Mouse (Mus musculus) embryonic facial prominence, embryonic 13.5 days (tissue): ENCODE results near the gene Ankrd55. TPM values are rescaled to one million over a fixed set of nuclear protein-coding genes. Genes with fewer than 3 reads are reported as not detected.
"Not testable (repeated sequence)": the region's sequence is repeated elsewhere in the genome, so short reads cannot be mapped to it uniquely, and the experiment has no call there.

Experiments used
- ATAC-seq: fragments of 200-750 bp; cut with Nextera tagmentation; 2 replicates; pipeline ENCODE4 v1.8.0; 2017; ENCODE audit warnings: low read depth; ENCODE audit not compliant: insufficient number of reproducible peaks, insufficient read depth, low FRiP score, low TSS enrichment
- H3K27ac ChIP-seq: fragments of 300-500 bp; sonication (generic); 2 replicates; pipeline ENCODE4 v1.5.1; 2015; ENCODE audit warnings: moderate library complexity, mild to moderate bottlenecking, inconsistent platforms
- H3K27me3 ChIP-seq: fragments of 300-500 bp; sonication (generic); 2 replicates; pipeline ENCODE4 v1.6.1; 2015; ENCODE audit warnings: mild to moderate bottlenecking, inconsistent platforms
- H3K36me3 ChIP-seq: fragments of 300-500 bp; sonication (generic); 2 replicates; pipeline ENCODE4 v1.6.1; 2015; ENCODE audit warnings: mild to moderate bottlenecking, inconsistent platforms
- H3K4me1 ChIP-seq: fragments of 300-500 bp; sonication (generic); 2 replicates; pipeline ENCODE4 v1.6.1; 2015; ENCODE audit warnings: inconsistent platforms
- H3K4me2 ChIP-seq: fragments of 300-500 bp; sonication (generic); 2 replicates; pipeline ENCODE4 v1.6.1; 2015; ENCODE audit warnings: moderate library complexity, mild to moderate bottlenecking, inconsistent platforms
- H3K4me3 ChIP-seq: fragments of 300-500 bp; sonication (generic); 2 replicates; pipeline ENCODE4 v1.5.1; 2015; ENCODE audit warnings: mild to moderate bottlenecking, inconsistent platforms
- H3K9ac ChIP-seq: fragments of 300-500 bp; sonication (generic); 2 replicates; pipeline ENCODE4 v1.6.1; 2015; ENCODE audit warnings: mild to moderate bottlenecking, inconsistent platforms
- H3K9me3 ChIP-seq: fragments of 300-500 bp; sonication (generic); 2 replicates; pipeline ENCODE4 v1.6.1; 2016; ENCODE audit warnings: inconsistent platforms
- WGBS: fragments of 180-500 bp; shearing (Covaris S2); methylation state at CpG from one replicate; pipeline ENCODE4 v1.1.7; 2015; ENCODE audit warnings: mixed read lengths; 5-methylcytosine and 5-hydroxymethylcytosine counted together
- polyA plus RNA-seq: library from polyadenylated mRNA; unstranded; fragments of >200 nt; fragmentation: Nextera tagmentation; extraction: Ambion mirVana; gene quantifications from 2 replicates; pipeline ENCODE4 v1.2.1, GENCODE M21; 2015

Gene Ankrd55
- polyA plus RNA-seq, 1 experiment from 2014 or later: 1.1 TPM

- no peak overlapping the region for H3K9ac ChIP-seq
- H3K27me3 ChIP-seq: no peaks in the 10 kb centered on the region
- H3K4me1 ChIP-seq: no peaks in the 10 kb centered on the region; the same call in 1 of the 2 replicates
- no peaks in the 10 kb centered on the region for H3K36me3 ChIP-seq
- no peak overlapping the region for H3K4me3 ChIP-seq
- no peaks in the 10 kb centered on the region for H3K9me3 ChIP-seq
- H3K4me2 ChIP-seq: no peak overlapping the region
- ATAC-seq: no peak
- H3K27ac ChIP-seq: no peak overlapping the region
- WGBS: 91% methylated on average over 6 of the region's 6 CpGs
These were observed 6.2 kb downstream of the Ankrd55 start for GRCm38 (mm10) chr13:112294446-112294845.

- no peak overlapping the region for H3K4me3 ChIP-seq
- no peaks in the 10 kb centered on the region for H3K27me3 ChIP-seq
- 91% methylated on average over 6 of the region's 6 CpGs for WGBS
- no peak overlapping the region for H3K4me2 ChIP-seq
- ATAC-seq: no peak
- no peaks in the 10 kb centered on the region for H3K9me3 ChIP-seq
- H3K27ac ChIP-seq: no peak overlapping the region
- H3K36me3 ChIP-seq: no peaks in the 10 kb centered on the region
- no peak overlapping the region for H3K9ac ChIP-seq
- H3K4me1 ChIP-seq: no peaks in the 10 kb centered on the region
These were observed 9.5 kb downstream of the Ankrd55 start for GRCm38 (mm10) chr13:112297781-112298180.

- H3K27ac ChIP-seq: peak overlapping the region; percentile 81
These were observed 15.2 kb downstream of the Ankrd55 start for GRCm38 (mm10) chr13:112303429-112303828.

GRCm38 (mm10) chr13:112308672-112309071 lies 20.4 kb downstream of the Ankrd55 start:
- Histone ChIP-seq H3K9ac (no peak overlapping the region), H3K36me3 (no peaks in the 10 kb centered on the region), H3K4me2 (no peak overlapping the region), H3K27me3 (no peaks in the 10 kb centered on the region), H3K4me3 (no peak overlapping the region), H3K9me3 (0 out of 2 replicates have a peak, but pooled peaks cover 5% of the 10 kb centered on the region), H3K27ac (no peak overlapping the region), H3K4me1 (peaks cover 4% of the 10 kb centered on the region; the same call in 1 of the 2 replicates)
- 8% methylated on average over 1 of the region's 1 CpGs for WGBS
- no peak for ATAC-seq

More at GRCm38 (mm10) chr13:112303429-112303828, 15.2 kb downstream of the Ankrd55 start:
- Histone ChIP-seq H3K4me1 (peaks cover 9% of the 10 kb centered on the region), H3K9me3 (0 out of 2 replicates have a peak, but pooled peaks cover 5% of the 10 kb centered on the region), H3K4me3 (no peak overlapping the region), H3K9ac (no peak overlapping the region), H3K36me3 (no peaks in the 10 kb centered on the region), H3K27me3 (no peaks in the 10 kb centered on the region), H3K4me2 (no peak overlapping the region; the same call in 1 of the 2 replicates)
- no peak for ATAC-seq
- WGBS: 33% methylated on average over 2 of the region's 2 CpGs

GRCm38 (mm10) chr13:112311611-112312010 lies 23.4 kb downstream of the Ankrd55 start:
- WGBS: 65% methylated on average over 3 of the region's 3 CpGs
- not testable (repeated sequence) for H3K9me3 ChIP-seq, H3K4me2 ChIP-seq, H3K9ac ChIP-seq, H3K4me1 ChIP-seq, ATAC-seq, H3K27me3 ChIP-seq, H3K36me3 ChIP-seq, H3K4me3 ChIP-seq, H3K27ac ChIP-seq

- Histone ChIP-seq H3K36me3 (no peaks in the 10 kb centered on the region), H3K9ac (no peak overlapping the region), H3K27ac (no peak overlapping the region), H3K9me3 (no peaks in the 10 kb centered on the region), H3K4me2 (no peak overlapping the region), H3K27me3 (no peaks in the 10 kb centered on the region), H3K4me1 (peaks cover 7% of the 10 kb centered on the region), H3K4me3 (no peak overlapping the region)
- no peak for ATAC-seq
- 22% methylated on average over 3 of the region's 3 CpGs for WGBS
These were observed 27.2 kb downstream of the Ankrd55 start for GRCm38 (mm10) chr13:112315442-112315841.

GRCm38 (mm10) chr13:112316622-112317482 lies 28.6 kb downstream of the Ankrd55 start:
- Histone ChIP-seq H3K27me3 (no peaks in the 10 kb centered on the region), H3K4me2 (no peak overlapping the region), H3K9me3 (no peaks in the 10 kb centered on the region), H3K9ac (no peak overlapping the region), H3K27ac (no peak overlapping the region), H3K36me3 (no peaks in the 10 kb centered on the region), H3K4me1 (peaks cover 7% of the 10 kb centered on the region), H3K4me3 (no peak overlapping the region)
- no peak for ATAC-seq
- 76% methylated on average over 11 of the region's 11 CpGs for WGBS

GRCm38 (mm10) chr13:112318124-112318523 lies 29.9 kb downstream of the Ankrd55 start:
- no peak overlapping the region for H3K4me2 ChIP-seq
- H3K9me3 ChIP-seq: no peaks in the 10 kb centered on the region
- no peak overlapping the region for H3K27ac ChIP-seq
- no peaks in the 10 kb centered on the region for H3K27me3 ChIP-seq
- no peak for ATAC-seq
- no peak overlapping the region for H3K9ac ChIP-seq
- H3K4me1 ChIP-seq: peaks cover 7% of the 10 kb centered on the region
- H3K36me3 ChIP-seq: no peaks in the 10 kb centered on the region
- WGBS: 86% methylated on average over 8 of the region's 8 CpGs
- no peak overlapping the region for H3K4me3 ChIP-seq

GRCm38 (mm10) chr13:112323591-112324266 lies 35.5 kb downstream of the Ankrd55 start:
- Histone ChIP-seq H3K27me3 (no peaks in the 10 kb centered on the region), H3K4me2 (no peak overlapping the region), H3K36me3 (no peaks in the 10 kb centered on the region), H3K4me3 (no peak overlapping the region), H3K9me3 (no peaks in the 10 kb centered on the region), H3K4me1 (peaks cover 10% of the 10 kb centered on the region), H3K9ac (no peak overlapping the region), H3K27ac (peak overlapping the region; percentile 16; the same call in 1 of the 2 replicates)
- ATAC-seq: no peak
- 60% methylated on average over 12 of the region's 12 CpGs for WGBS

- Histone ChIP-seq H3K27me3 (no peaks in the 10 kb centered on the region), H3K9me3 (no peaks in the 10 kb centered on the region), H3K36me3 (no peaks in the 10 kb centered on the region), H3K27ac (no peak overlapping the region), H3K4me2 (no peak overlapping the region), H3K4me1 (peaks cover 10% of the 10 kb centered on the region), H3K4me3 (no peak overlapping the region), H3K9ac (no peak overlapping the region)
- 84% methylated on average over 2 of the region's 2 CpGs for WGBS
- no peak for ATAC-seq
These were observed 36.9 kb downstream of the Ankrd55 start for GRCm38 (mm10) chr13:112325126-112325525.

GRCm38 (mm10) chr13:112326403-112326802 lies 38.2 kb downstream of the Ankrd55 start:
- H3K4me2 ChIP-seq: no peak overlapping the region
- H3K36me3 ChIP-seq: no peaks in the 10 kb centered on the region
- 82% methylated on average over 7 of the region's 7 CpGs for WGBS
- H3K27me3 ChIP-seq: no peaks in the 10 kb centered on the region
- no peak overlapping the region for H3K27ac ChIP-seq
- peaks cover 20% of the 10 kb centered on the region for H3K4me1 ChIP-seq
- ATAC-seq: no peak
- no peak overlapping the region for H3K4me3 ChIP-seq
- no peak overlapping the region for H3K9ac ChIP-seq
- H3K9me3 ChIP-seq: no peaks in the 10 kb centered on the region
